Mouse (Mus musculus) heart, adult 2 months (tissue): ENCODE data around the gene Tec.

ENCODE experiments used
- CTCF ChIP-seq: fragments of 200-600 bp; IDR thresholded peaks from 2 replicates; pipeline ENCODE4 v1.8.1; 2022; ENCODE audit warnings: antibody characterized with exemption, mild to moderate bottlenecking, moderate library complexity
- EP300 ChIP-seq: fragments of 200-500 bp; IDR thresholded peaks from 2 replicates; pipeline ENCODE4 v1.6.1; 2011; ENCODE audit warnings: low read depth, low read length, control low read depth; ENCODE audit not compliant: insufficient read depth
- POLR2A ChIP-seq: fragments of 200-500 bp; IDR thresholded peaks from 2 replicates; pipeline ENCODE4 v1.6.1; 2011; ENCODE audit warnings: mild to moderate bottlenecking, low read depth, low read length, control low read depth; ENCODE audit not compliant: insufficient read depth

GRCm38 (mm10) chr5:72839655-72840054 is 28.6 kb downstream of the Tec start:
- TF ChIP-seq CTCF (no peak), EP300 (no peak), POLR2A (no peak)
